Mouse (Mus musculus) cortical plate, adult 2 months (tissue): ENCODE results near the gene Dcxr.

Experiments used
- CTCF ChIP-seq: fragments of 200-500 bp; IDR thresholded peaks from 2 replicates; pipeline ENCODE4 v1.5.1; 2011; ENCODE audit warnings: mild to moderate bottlenecking, control low read depth, low read length; ENCODE audit not compliant: insufficient read depth; ENCODE audit errors: extremely low read depth
- POLR2A ChIP-seq: fragments of 200-500 bp; IDR thresholded peaks from 2 replicates; pipeline ENCODE4 v1.6.1; 2011; ENCODE audit warnings: mild to moderate bottlenecking, low read length, control low read depth; ENCODE audit not compliant: insufficient read depth; ENCODE audit errors: extremely low read depth

DNA sequence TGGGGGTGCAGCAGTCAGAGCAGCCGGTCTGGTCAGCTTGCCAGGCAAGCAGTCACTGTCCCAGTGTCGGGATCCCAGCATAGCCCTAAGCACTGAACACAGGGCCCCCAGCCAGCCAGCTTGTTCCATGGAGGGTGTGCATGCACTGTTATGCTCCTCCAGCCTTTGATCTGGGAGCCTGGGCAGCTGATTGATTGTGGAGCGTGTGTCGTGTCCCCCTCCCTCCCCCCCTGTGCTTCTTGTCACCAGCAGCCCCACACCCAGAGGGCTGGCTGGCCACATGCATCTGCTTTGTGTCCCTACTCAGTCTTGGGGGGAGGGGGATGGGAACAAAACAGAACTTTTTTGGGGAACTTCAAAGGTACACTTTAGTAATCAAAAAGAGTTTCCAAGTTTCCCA is 31.9 kb downstream of the Dcxr start:
- TF ChIP-seq CTCF (no peak), POLR2A (no peak)
